ENCODE assay signal across 8 mouse cellular contexts in genomic region chr2:84714422-84714810, GRCm38 (mm10). TPM values are rescaled to one million over a fixed set of nuclear protein-coding genes. Genes with fewer than 3 reads are reported as not detected.
DNase-seq lines count a peak whose midpoint lies in the region; ATAC-seq and TF ChIP-seq lines count a peak whose summit lies in the region.

No protein-coding gene starts in this region.

- peak overlapping the region; percentile 63 for H3K4me2 ChIP-seq in kidney, embryonic 16.5 days (replicated peaks; ENCODE audit: low read depth, low read length)
- peak overlapping the region; percentile 78 for H3K4me2 ChIP-seq in midbrain, embryonic 11.5 days

- TF ChIP-seq CTCF in bone marrow, adult 2 months (IDR thresholded peaks at IDR 0.05; ENCODE audit: control insufficient read depth, insufficient read depth, low read length) = no peak

- peak; percentile 28 for ATAC-seq in kidney, embryonic 16.5 days (ENCODE audit: low FRiP score, low TSS enrichment)
- ATAC-seq in midbrain, embryonic 11.5 days (ENCODE audit: low FRiP score) = peak; percentile 32

- H3K27me3 ChIP-seq in kidney, embryonic 16.5 days (ENCODE audit: insufficient read depth, low read length) = no peaks in the 10 kb centered on the region
- no peaks in the 10 kb centered on the region for H3K27me3 ChIP-seq in hindbrain, embryonic 10.5 days (ENCODE audit: insufficient read depth, poor library complexity, severe bottlenecking)
- H3K27me3 ChIP-seq in midbrain, embryonic 11.5 days (ENCODE audit: control insufficient read depth, insufficient read depth, low read length) = no peaks in the 10 kb centered on the region

- H3K36me3 ChIP-seq in kidney, embryonic 16.5 days (ENCODE audit: insufficient read depth, low read length) = peaks cover 12% of the 10 kb centered on the region; the same call in 1 of the 2 replicates
- H3K36me3 ChIP-seq in hindbrain, embryonic 10.5 days = peaks cover 20% of the 10 kb centered on the region
- peaks cover 5% of the 10 kb centered on the region; the same call in 1 of the 2 replicates for H3K36me3 ChIP-seq in midbrain, embryonic 11.5 days (ENCODE audit: control insufficient read depth, insufficient read depth, low read length)

- peak overlapping the region; percentile 97 for H3K4me3 ChIP-seq in kidney, embryonic 16.5 days (ENCODE audit: low read length)
- H3K4me3 ChIP-seq in bone marrow, adult 2 months (replicated peaks; ENCODE audit: control insufficient read depth, low read depth, low read length) = peak overlapping the region; percentile 97
- H3K4me3 ChIP-seq in hindbrain, embryonic 10.5 days = peak overlapping the region; percentile 96
- H3K4me3 ChIP-seq in midbrain, embryonic 11.5 days (ENCODE audit: low read depth, low read length) = peak overlapping the region; percentile 95

- DNase-seq in kidney, postnatal 4 days = no peak
- DNase-seq in hindbrain, embryonic 10.5 days (ENCODE audit: low spot score) = no peak
- DNase-seq in midbrain, embryonic 11.5 days (ENCODE audit: low spot score, missing footprints) = no peak
- no peak for DNase-seq in thymus, postnatal 36 days
- DNase-seq in layer of hippocampus, adult 9-11 months = no peak
- no peak for DNase-seq in layer of hippocampus, adult 9-10 months (ENCODE audit: low spot score)

- no peak for TF ChIP-seq POLR2A in bone marrow, adult 2 months (IDR thresholded peaks at IDR 0.05; ENCODE audit: borderline replicate concordance, control insufficient read depth, low read depth, low read length)

- peak overlapping the region; percentile 96 for H3K9ac ChIP-seq in kidney, embryonic 16.5 days (replicated peaks; ENCODE audit: low read length)
- peak overlapping the region; percentile 95 for H3K9ac ChIP-seq in midbrain, embryonic 11.5 days (ENCODE audit: low read length)

- H3K4me1 ChIP-seq in kidney, embryonic 16.5 days (ENCODE audit: insufficient read depth, low read length) = peaks cover 10% of the 10 kb centered on the region
- no peaks in the 10 kb centered on the region; the same call in 1 of the 2 replicates for H3K4me1 ChIP-seq in bone marrow, adult 2 months (ENCODE audit: control insufficient read depth, insufficient read depth, low read length)
- peaks cover 27% of the 10 kb centered on the region for H3K4me1 ChIP-seq in hindbrain, embryonic 10.5 days (replicated peaks)
- H3K4me1 ChIP-seq in midbrain, embryonic 11.5 days (ENCODE audit: control insufficient read depth, insufficient read depth, low read length) = peaks cover 10% of the 10 kb centered on the region

- H3K9me3 ChIP-seq in kidney, embryonic 16.5 days (ENCODE audit: low read length) = no peaks in the 10 kb centered on the region
- H3K9me3 ChIP-seq in hindbrain, embryonic 10.5 days = no peaks in the 10 kb centered on the region
- H3K9me3 ChIP-seq in midbrain, embryonic 11.5 days (ENCODE audit: control insufficient read depth, low read length) = no peaks in the 10 kb centered on the region

- H3K27ac ChIP-seq in kidney, embryonic 16.5 days (ENCODE audit: low read length) = peak overlapping the region; percentile 97
- H3K27ac ChIP-seq in bone marrow, adult 2 months (ENCODE audit: control insufficient read depth, insufficient read depth, low read depth, low read length, poor library complexity) = peak overlapping the region; percentile 99
- peak overlapping the region; percentile 97 for H3K27ac ChIP-seq in hindbrain, embryonic 10.5 days
- peak overlapping the region; percentile 96 for H3K27ac ChIP-seq in midbrain, embryonic 11.5 days (ENCODE audit: low read depth, low read length)

- WGBS in kidney, embryonic 16.5 days = under 1% methylated on average over 22 of the region's 26 CpGs
- under 1% methylated on average over 26 of the region's 26 CpGs for WGBS in bone marrow, adult 2 months
- under 1% methylated on average over 26 of the region's 26 CpGs for WGBS in hindbrain, embryonic 10.5 days
- WGBS in midbrain, embryonic 11.5 days = 2% methylated on average over 24 of the region's 26 CpGs

RNA-seq across cellular contexts. Expression of gene Zdhhc5, which starts 0.6 kb away (rescaled TPM):
- polyA plus RNA-seq in kidney, embryonic 16.5 days (2015; fragmentation: Nextera tagmentation; extraction: Ambion mirVana) = 30.4 and 30.6 TPM in 2 replicates
- polyA plus RNA-seq in bone marrow, adult 2 months (2011; ENCODE audit: insufficient read depth, insufficient read length, low replicate concordance, missing spikeins) = 10.8 and 14.6 TPM in 2 replicates
- 25.4 and 26.7 TPM in 2 replicates for polyA plus RNA-seq in hindbrain, embryonic 10.5 days (2016; fragmentation: Nextera tagmentation; extraction: Ambion mirVana)
- 22.4 and 23.9 TPM in 2 replicates for polyA plus RNA-seq in midbrain, embryonic 11.5 days (2014; fragmentation: Nextera tagmentation; extraction: Ambion mirVana)

RNA-seq across cellular contexts. Expression of gene Clp1, which starts 12.7 kb away (rescaled TPM):
- 31.1 and 32.1 TPM in 2 replicates for polyA plus RNA-seq in kidney, embryonic 16.5 days (2015; fragmentation: Nextera tagmentation; extraction: Ambion mirVana)
- polyA plus RNA-seq in bone marrow, adult 2 months (2011; ENCODE audit: insufficient read depth, insufficient read length, low replicate concordance, missing spikeins) = 17.4 and 25.1 TPM in 2 replicates
- 49.6 and 53.6 TPM in 2 replicates for polyA plus RNA-seq in hindbrain, embryonic 10.5 days (2016; fragmentation: Nextera tagmentation; extraction: Ambion mirVana)
- 54.4 and 57.0 TPM in 2 replicates for polyA plus RNA-seq in midbrain, embryonic 11.5 days (2014; fragmentation: Nextera tagmentation; extraction: Ambion mirVana)

RNA-seq across cellular contexts. Expression of gene Ypel4, which starts 19.4 kb away (rescaled TPM):
- 5.4 and 9.4 TPM in 2 replicates for polyA plus RNA-seq in kidney, embryonic 16.5 days (2015; fragmentation: Nextera tagmentation; extraction: Ambion mirVana)
- 172 and 242 TPM in 2 replicates for polyA plus RNA-seq in bone marrow, adult 2 months (2011; ENCODE audit: insufficient read depth, insufficient read length, low replicate concordance, missing spikeins)
- 10.0 and 14.6 TPM in 2 replicates for polyA plus RNA-seq in hindbrain, embryonic 10.5 days (2016; fragmentation: Nextera tagmentation; extraction: Ambion mirVana)
- polyA plus RNA-seq in midbrain, embryonic 11.5 days (2014; fragmentation: Nextera tagmentation; extraction: Ambion mirVana) = 13.6 and 14.2 TPM in 2 replicates

RNA-seq across cellular contexts. Expression of gene Gm19426, which starts 29.0 kb away (rescaled TPM):
- polyA plus RNA-seq in kidney, embryonic 16.5 days (2015; fragmentation: Nextera tagmentation; extraction: Ambion mirVana) = 9.8 and 10.9 TPM in 2 replicates
- polyA plus RNA-seq in bone marrow, adult 2 months (2011; ENCODE audit: insufficient read depth, insufficient read length, low replicate concordance, missing spikeins) = not detected in 2 replicates
- 9.5 and 10.4 TPM in 2 replicates for polyA plus RNA-seq in hindbrain, embryonic 10.5 days (2016; fragmentation: Nextera tagmentation; extraction: Ambion mirVana)
- polyA plus RNA-seq in midbrain, embryonic 11.5 days (2014; fragmentation: Nextera tagmentation; extraction: Ambion mirVana) = 4.5 and 6.5 TPM in 2 replicates

RNA-seq across cellular contexts. Expression of gene Tmx2, which starts 35.5 kb away (rescaled TPM):
- 202 and 216 TPM in 2 replicates for polyA plus RNA-seq in kidney, embryonic 16.5 days (2015; fragmentation: Nextera tagmentation; extraction: Ambion mirVana)
- polyA plus RNA-seq in bone marrow, adult 2 months (2011; ENCODE audit: insufficient read depth, insufficient read length, low replicate concordance, missing spikeins) = 23.5 and 35.9 TPM in 2 replicates
- polyA plus RNA-seq in hindbrain, embryonic 10.5 days (2016; fragmentation: Nextera tagmentation; extraction: Ambion mirVana) = 151 and 167 TPM in 2 replicates
- 193 and 195 TPM in 2 replicates for polyA plus RNA-seq in midbrain, embryonic 11.5 days (2014; fragmentation: Nextera tagmentation; extraction: Ambion mirVana)

Comparison
In these comparisons a context has a peak if more than half of its experiments do, and no peak if none do; other contexts are left out.
1. RNA of gene Ypel4, which starts 19.4 kb away (polyA plus RNA-seq): 172 to 242 TPM in bone marrow, adult 2 months; 10.0 to 14.6 TPM in hindbrain, embryonic 10.5 days, 13.6 to 14.2 TPM in midbrain, embryonic 11.5 days and 5.4 to 9.4 TPM in kidney, embryonic 16.5 days; every median in the first group is over 10 times any median in the second.
2. Peak in every context shown above with its lines, with median percentiles within 50 percentile points of each other: H3K27ac ChIP-seq and H3K4me3 ChIP-seq.